Mouse (Mus musculus): ENCODE measurements around the gene Pjvk. TPM values are rescaled to one million over a fixed set of nuclear protein-coding genes. Genes with fewer than 3 reads are reported as not detected.

Gene Pjvk
- total RNA-seq, 2 experiments from 2014 or later = not detected

DNA sequence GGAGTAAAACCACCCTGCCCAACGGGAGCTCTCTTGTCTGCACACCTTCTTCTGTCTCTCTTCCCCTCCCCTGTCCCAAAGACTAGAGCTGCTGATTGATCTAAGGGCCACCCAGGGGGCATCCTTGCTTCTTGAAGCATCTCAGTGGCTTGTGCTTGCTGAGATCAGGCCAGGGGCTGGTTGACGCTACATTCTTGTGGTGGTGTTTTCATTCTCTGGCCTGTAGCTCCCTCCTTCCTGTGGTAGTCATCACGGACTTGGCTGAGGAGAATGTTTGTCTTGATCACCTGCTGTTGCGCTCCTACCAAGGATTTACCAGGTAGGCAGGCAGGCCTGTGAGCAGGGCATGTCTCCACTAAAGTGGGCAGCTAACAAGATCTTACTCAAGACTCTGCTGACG lies 54.5 kb downstream of the Pjvk start:
- DNase-seq = no peak
- intact Hi-C loops (cut with DNase I; ENCODE audit: low total_unique reads) = no loop called here

DNA sequence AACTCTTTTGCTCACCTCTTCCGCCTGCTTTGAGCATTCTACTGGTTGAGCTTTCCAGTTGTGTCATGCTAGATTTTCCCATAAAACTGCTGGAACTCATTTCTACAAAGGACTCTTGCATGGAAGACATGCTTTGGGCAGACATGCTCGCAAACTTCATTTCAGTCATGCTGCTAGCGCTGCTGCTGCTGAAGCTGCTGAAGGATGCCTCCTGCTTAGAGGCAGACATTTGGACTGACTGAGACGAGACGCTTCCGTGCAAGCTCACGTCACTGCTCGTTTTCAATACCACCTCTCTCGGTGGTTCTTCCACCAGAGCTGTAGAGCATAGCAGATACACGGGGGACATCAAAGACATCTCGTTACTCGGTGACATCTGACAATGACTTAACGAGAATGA lies 57.4 kb downstream of the Pjvk start:
- DNase-seq = no peak
- intact Hi-C loops (cut with DNase I; ENCODE audit: low total_unique reads) = no loop called here

Other genes with a start within 250 kb of the Pjvk start
- 10 to 100 TPM; 16.1 to 20.3 TPM for gene Osbpl6, start 242.0 kb upstream of the Pjvk start, total RNA-seq (2021)
- gene Prkra, start 461 bp upstream of the Pjvk start, total RNA-seq (2021) = 1 to 10 TPM; 7.6 to 8.2 TPM
- gene Fkbp7, start 24.6 kb downstream of the Pjvk start, total RNA-seq (2021) = 10 to 100 TPM; 18.8 to 22.8 TPM
- gene Plekha3, start 26.8 kb downstream of the Pjvk start, total RNA-seq (2021) = 1 to 10 TPM; 7.5 to 8.8 TPM

All from gastrocnemius, postnatal 14 days (tissue).